Mouse (Mus musculus) stomach, embryonic 15.5 days (tissue): Measurements from ENCODE around the gene Asl. TPM values are rescaled to one million over a fixed set of nuclear protein-coding genes. Genes with fewer than 3 reads are reported as not detected.

Source experiments
- ATAC-seq: fragments of 200-750 bp; cut with Nextera tagmentation; 2 replicates; pipeline ENCODE4 v1.8.0; 2017; ENCODE audit warnings: low read depth, moderate number of reproducible peaks, moderate TSS enrichment; ENCODE audit not compliant: insufficient read depth, low FRiP score
- H3K27ac ChIP-seq: fragments of 300-500 bp; sonication (generic); 2 replicates; pipeline ENCODE4 v1.5.1; 2015; ENCODE audit warnings: mild to moderate bottlenecking, inconsistent platforms
- H3K27me3 ChIP-seq: fragments of 300-500 bp; sonication (generic); replicated peaks from 2 replicates; pipeline ENCODE4 v1.6.1; 2015; ENCODE audit warnings: inconsistent platforms
- H3K36me3 ChIP-seq: fragments of 300-500 bp; sonication (generic); 2 replicates; pipeline ENCODE4 v1.6.1; 2015; ENCODE audit warnings: inconsistent platforms
- H3K4me1 ChIP-seq: fragments of 300-500 bp; sonication (generic); 2 replicates; pipeline ENCODE4 v1.6.1; 2015; ENCODE audit warnings: inconsistent platforms
- H3K4me2 ChIP-seq: fragments of 300-500 bp; sonication (generic); 2 replicates; pipeline ENCODE4 v1.6.1; 2015; ENCODE audit warnings: mild to moderate bottlenecking, inconsistent platforms
- H3K4me3 ChIP-seq: fragments of 300-500 bp; sonication (generic); replicated peaks from 2 replicates; pipeline ENCODE4 v1.5.1; 2015; ENCODE audit warnings: inconsistent platforms
- H3K9ac ChIP-seq: fragments of 300-500 bp; sonication (generic); 2 replicates; pipeline ENCODE4 v1.6.1; 2015; ENCODE audit warnings: inconsistent platforms
- H3K9me3 ChIP-seq: fragments of 300-500 bp; sonication (generic); 2 replicates; pipeline ENCODE4 v1.6.1; 2016; ENCODE audit warnings: inconsistent platforms
- WGBS: fragments of 180-500 bp; shearing (Covaris S2); methylation state at CpG from one replicate; pipeline ENCODE4 v1.1.7; 2015; 5-methylcytosine and 5-hydroxymethylcytosine counted together
- polyA plus RNA-seq: library from polyadenylated mRNA; unstranded; fragments of >200 nt; fragmentation: Nextera tagmentation; extraction: Ambion mirVana; gene quantifications from 2 replicates; pipeline ENCODE4 v1.2.1, GENCODE M21; 2015

The Asl gene
- polyA plus RNA-seq, 1 experiment from 2014 or later = 49.1 TPM

GRCm38 (mm10) chr5:130023067-130023766 is 5.8 kb downstream of the Asl start:
- ATAC-seq = no peak
- WGBS = 38% methylated on average over 12 of the region's 12 CpGs
- H3K27ac ChIP-seq = no peak overlapping the region
- H3K9me3 ChIP-seq = no peaks in the 10 kb centered on the region
- H3K27me3 ChIP-seq = no peaks in the 10 kb centered on the region
- no peak overlapping the region for H3K9ac ChIP-seq
- H3K4me3 ChIP-seq = peak overlapping the region; percentile 65
- peaks cover 9% of the 10 kb centered on the region; the same call in 1 of the 2 replicates for H3K4me1 ChIP-seq
- no peaks in the 10 kb centered on the region for H3K36me3 ChIP-seq
- peak overlapping the region; percentile 93 for H3K4me2 ChIP-seq

- 77% methylated on average over 7 of the region's 7 CpGs for WGBS
- no peaks in the 10 kb centered on the region for H3K36me3 ChIP-seq
- H3K4me2 ChIP-seq = no peak overlapping the region
- H3K9me3 ChIP-seq = no peaks in the 10 kb centered on the region
- no peak for ATAC-seq
- H3K27me3 ChIP-seq = no peaks in the 10 kb centered on the region
- no peak overlapping the region for H3K9ac ChIP-seq
- H3K4me1 ChIP-seq = peaks cover 9% of the 10 kb centered on the region; the same call in 1 of the 2 replicates
- no peak overlapping the region for H3K4me3 ChIP-seq
- H3K27ac ChIP-seq = no peak overlapping the region
These were observed 6.7 kb downstream of the Asl start for GRCm38 (mm10) chr5:130022366-130022765.

GRCm38 (mm10) chr5:130021361-130021966 is 7.6 kb downstream of the Asl start:
- Histone ChIP-seq H3K4me3 (no peak overlapping the region), H3K9ac (no peak overlapping the region), H3K4me1 (peaks cover 9% of the 10 kb centered on the region; the same call in 1 of the 2 replicates), H3K9me3 (no peaks in the 10 kb centered on the region), H3K27ac (no peak overlapping the region), H3K27me3 (no peaks in the 10 kb centered on the region), H3K4me2 (no peak overlapping the region), H3K36me3 (no peaks in the 10 kb centered on the region)
- ATAC-seq = no peak
- 66% methylated on average over 5 of the region's 5 CpGs for WGBS

GRCm38 (mm10) chr5:130019461-130019860 is 9.6 kb downstream of the Asl start:
- H3K27ac ChIP-seq = no peak overlapping the region
- H3K27me3 ChIP-seq = no peaks in the 10 kb centered on the region
- no peak overlapping the region for H3K9ac ChIP-seq
- ATAC-seq = no peak
- H3K9me3 ChIP-seq = no peaks in the 10 kb centered on the region
- H3K4me2 ChIP-seq = no peak overlapping the region
- 0 out of 2 replicates have a peak, but pooled peaks cover 3% of the 10 kb centered on the region for H3K36me3 ChIP-seq
- no peak overlapping the region for H3K4me3 ChIP-seq
- 47% methylated on average over 8 of the region's 8 CpGs for WGBS
- peaks cover 6% of the 10 kb centered on the region; the same call in 1 of the 2 replicates for H3K4me1 ChIP-seq

GRCm38 (mm10) chr5:130015104-130015503 is 13.9 kb downstream of the Asl start:
- Histone ChIP-seq H3K4me1 (no peaks in the 10 kb centered on the region), H3K27me3 (no peaks in the 10 kb centered on the region), H3K36me3 (peaks cover 12% of the 10 kb centered on the region; the same call in 1 of the 2 replicates), H3K4me2 (no peak overlapping the region), H3K9ac (no peak overlapping the region), H3K9me3 (no peaks in the 10 kb centered on the region), H3K27ac (no peak overlapping the region), H3K4me3 (no peak overlapping the region)
- ATAC-seq = no peak
- 96% methylated on average over 3 of the region's 3 CpGs for WGBS

GRCm38 (mm10) chr5:130010961-130011360 is 18.1 kb downstream of the Asl start:
- Histone ChIP-seq H3K27me3 (no peaks in the 10 kb centered on the region), H3K4me3 (no peak overlapping the region), H3K4me1 (no peaks in the 10 kb centered on the region), H3K9ac (no peak overlapping the region), H3K4me2 (no peak overlapping the region), H3K9me3 (no peaks in the 10 kb centered on the region), H3K27ac (no peak overlapping the region), H3K36me3 (peaks cover 12% of the 10 kb centered on the region; the same call in 1 of the 2 replicates)
- WGBS = 92% methylated on average over 5 of the region's 5 CpGs
- no peak for ATAC-seq

GRCm38 (mm10) chr5:130009784-130010183 is 19.3 kb downstream of the Asl start:
- H3K27ac ChIP-seq = no peak overlapping the region
- no peak overlapping the region for H3K4me3 ChIP-seq
- H3K36me3 ChIP-seq = peaks cover 12% of the 10 kb centered on the region; the same call in 1 of the 2 replicates
- H3K9me3 ChIP-seq = no peaks in the 10 kb centered on the region
- WGBS = 92% methylated on average over 4 of the region's 4 CpGs
- ATAC-seq = no peak
- no peaks in the 10 kb centered on the region for H3K4me1 ChIP-seq
- H3K27me3 ChIP-seq = no peaks in the 10 kb centered on the region
- H3K9ac ChIP-seq = no peak overlapping the region
- no peak overlapping the region for H3K4me2 ChIP-seq

- 79% methylated on average over 6 of the region's 6 CpGs for WGBS
- Histone ChIP-seq H3K27me3 (no peaks in the 10 kb centered on the region), H3K27ac (no peak overlapping the region), H3K4me2 (no peak overlapping the region), H3K36me3 (peaks cover 9% of the 10 kb centered on the region; the same call in 1 of the 2 replicates), H3K9ac (no peak overlapping the region), H3K9me3 (no peaks in the 10 kb centered on the region), H3K4me3 (no peak overlapping the region), H3K4me1 (peaks cover 3% of the 10 kb centered on the region; the same call in 1 of the 2 replicates)
- no peak for ATAC-seq
These were observed 20.9 kb downstream of the Asl start for GRCm38 (mm10) chr5:130008034-130008590.

GRCm38 (mm10) chr5:130007344-130007743 is 21.7 kb downstream of the Asl start:
- Histone ChIP-seq H3K9ac (no peak overlapping the region), H3K27me3 (no peaks in the 10 kb centered on the region), H3K4me3 (no peak overlapping the region), H3K4me1 (peaks cover 3% of the 10 kb centered on the region; the same call in 1 of the 2 replicates), H3K9me3 (no peaks in the 10 kb centered on the region), H3K27ac (no peak overlapping the region), H3K36me3 (peaks cover 9% of the 10 kb centered on the region; the same call in 1 of the 2 replicates), H3K4me2 (no peak overlapping the region)
- 85% methylated on average over 1 of the region's 1 CpGs for WGBS
- no peak for ATAC-seq

- Histone ChIP-seq H3K36me3 (no peaks in the 10 kb centered on the region), H3K4me3 (peak overlapping the region; percentile 65), H3K4me2 (peak overlapping the region; percentile 81), H3K4me1 (peaks cover 14% of the 10 kb centered on the region), H3K9ac (no peak overlapping the region), H3K27ac (peak overlapping the region; percentile 81), H3K9me3 (no peaks in the 10 kb centered on the region), H3K27me3 (no peaks in the 10 kb centered on the region)
- WGBS = 17% methylated on average over 7 of the region's 7 CpGs
- ATAC-seq = 0 out of 2 replicates have a peak, but pooled peaks have one; percentile 10
These were observed 25.8 kb downstream of the Asl start for GRCm38 (mm10) chr5:130003229-130003628.

- Histone ChIP-seq H3K9ac (peak within 1 kb of the TSS; percentile 62; the same call in 1 of the 2 replicates), H3K9me3 (no peaks in the 10 kb centered on the region), H3K27me3 (no peaks in the 10 kb centered on the region), H3K4me2 (peak within 1 kb of the TSS; percentile 81), H3K4me1 (peaks cover 14% of the 10 kb centered on the region), H3K27ac (peak within 1 kb of the TSS; percentile 81), H3K36me3 (no peaks in the 10 kb centered on the region), H3K4me3 (peak within 1 kb of the TSS; percentile 65)
- under 1% methylated on average over 39 of the region's 39 CpGs for WGBS
- peak; percentile 87 for ATAC-seq
These were observed 26.5 kb downstream of the Asl start, which contains the start of gene Gusb for GRCm38 (mm10) chr5:130002301-130003146. Gusb (minus strand) TSS chr5:130003049.
